Mouse (Mus musculus): ENCODE data around the gene Tmem203.

The Tmem203 gene

GRCm38 (mm10) chr2:25292054-25292544 is 36.9 kb downstream of the Tmem203 start:
- peak in 1 of 2 experiments; percentile 44 for DNase-seq

DNA sequence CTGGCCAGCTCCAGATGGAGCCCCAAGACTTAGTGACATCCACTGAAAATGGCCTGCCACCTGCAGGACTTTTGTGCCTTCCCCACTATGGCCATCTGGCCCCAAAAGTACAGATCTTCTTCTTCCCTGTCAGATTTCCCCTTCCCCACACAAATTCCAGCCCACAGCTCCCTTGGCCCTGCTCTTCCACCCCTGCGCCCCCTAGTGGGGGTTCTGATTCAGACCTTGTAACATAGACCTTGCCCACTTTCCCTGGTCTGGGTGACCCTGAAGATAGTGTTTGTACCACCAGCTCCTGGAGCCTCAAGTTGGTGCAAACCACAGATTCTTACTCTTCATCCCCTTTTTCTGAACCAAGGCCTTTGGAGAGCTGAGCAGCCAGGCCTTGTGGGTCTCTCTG is 37.6 kb downstream of the Tmem203 start:
- DNase-seq: peak; percentile 70 to 94

- no peak for DNase-seq
These were observed 38.5 kb downstream of the Tmem203 start for GRCm38 (mm10) chr2:25293706-25294105.

DNA sequence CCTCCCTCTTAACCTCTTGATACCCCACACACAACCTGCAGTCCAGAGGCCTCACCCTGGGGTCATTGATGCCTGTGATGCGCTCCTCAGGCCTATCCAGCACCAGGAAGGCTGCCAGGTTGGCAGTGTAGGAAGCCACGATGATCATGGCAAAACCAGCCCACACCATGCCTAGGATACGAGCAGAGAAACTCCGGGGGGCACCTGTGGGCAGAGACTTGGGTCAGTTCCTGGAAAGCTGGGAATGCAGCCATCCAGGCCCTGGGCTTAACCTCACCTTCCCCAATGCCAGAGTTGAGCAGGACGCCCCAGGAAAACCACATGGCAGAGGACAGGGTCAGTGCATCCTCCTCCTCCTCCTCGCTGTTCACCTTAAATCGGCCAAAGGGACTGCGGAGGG is 41.9 kb downstream of the Tmem203 start:
- DNase-seq: no peak

DNA sequence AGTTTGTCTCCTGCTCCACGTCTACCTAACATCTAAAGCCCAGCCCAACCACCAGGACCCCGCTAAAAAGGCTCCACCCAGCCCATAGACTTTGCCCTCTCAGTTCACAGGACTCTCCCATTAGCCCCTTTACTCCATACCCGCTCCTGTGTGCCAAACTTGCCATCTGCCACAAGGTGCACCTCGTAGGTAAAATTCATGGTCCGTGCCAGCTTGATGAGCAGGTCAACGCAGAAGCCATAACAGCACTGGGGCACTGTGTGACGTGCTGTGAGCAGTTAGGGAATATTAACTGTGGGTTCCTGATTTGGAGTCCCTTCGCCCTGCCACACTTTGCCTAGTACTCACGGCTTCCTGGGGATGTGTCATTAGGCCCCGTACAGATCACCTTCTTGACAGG is 42.8 kb downstream of the Tmem203 start:
- DNase-seq: no peak

DNA sequence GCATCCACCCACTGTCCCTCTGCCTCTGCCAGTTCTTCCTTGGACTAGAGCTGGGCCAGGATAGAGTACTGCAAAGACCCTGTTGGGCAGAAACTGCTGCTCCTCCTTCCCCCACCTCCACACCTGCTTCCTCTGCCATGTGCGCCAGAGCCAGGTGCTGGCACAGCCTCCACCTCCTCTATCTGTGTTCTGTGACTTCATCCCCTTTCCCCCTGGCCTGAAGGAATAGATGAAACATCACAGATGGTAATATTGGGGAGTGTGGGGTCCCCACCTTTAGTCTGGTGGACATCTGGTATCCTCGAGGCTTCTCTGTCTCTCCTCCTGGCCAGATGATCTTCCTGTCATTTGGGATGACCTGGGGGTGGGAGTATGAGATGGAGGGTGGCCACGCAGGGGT is 48.2 kb downstream of the Tmem203 start:
- DNase-seq: no peak

DNA sequence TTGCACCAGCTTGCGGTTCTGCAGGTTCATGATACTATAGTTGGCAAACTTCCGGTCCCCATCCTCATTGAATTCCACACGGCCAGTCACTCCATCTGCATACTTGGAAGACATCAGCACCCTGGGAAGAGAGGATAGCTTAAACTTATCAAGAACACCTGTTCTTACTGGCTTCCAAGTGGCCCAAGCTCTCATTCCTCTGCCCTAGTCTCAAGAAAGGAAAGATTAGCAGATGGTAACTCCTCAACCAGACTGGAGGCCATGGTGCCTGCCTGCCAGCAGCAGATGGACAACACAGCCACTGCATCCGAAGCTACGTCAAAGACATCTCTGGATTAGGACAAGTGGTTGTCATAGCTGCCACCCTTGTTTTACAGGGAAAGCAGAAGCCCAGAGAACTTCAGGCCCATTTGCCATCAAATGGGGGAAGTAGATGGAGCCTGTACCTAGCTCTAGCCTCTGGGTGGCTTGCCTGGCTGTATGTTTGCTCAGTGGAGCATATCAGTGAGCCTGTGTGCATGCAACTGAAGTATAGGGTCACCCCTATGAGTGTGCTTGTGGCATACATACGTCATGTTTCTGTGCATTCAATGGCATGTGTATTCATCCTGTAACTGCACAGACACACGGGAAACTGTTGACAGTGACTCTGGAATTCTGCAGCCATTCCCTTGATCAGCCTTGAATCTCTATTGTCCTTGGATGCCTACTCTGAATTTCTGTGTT is 48.9 kb downstream of the Tmem203 start:
- DNase-seq: no peak

GRCm38 (mm10) chr2:25304657-25305541 is 49.7 kb downstream of the Tmem203 start:
- DNase-seq: peak in 1 of 2 experiments; percentile 40

All from kidney, postnatal 36 days (tissue).